Mouse (Mus musculus) midbrain, embryonic 13.5 days (tissue): ENCODE results near the gene Lingo4. TPM values are rescaled to one million over a fixed set of nuclear protein-coding genes. Genes with fewer than 3 reads are reported as not detected.

ENCODE experiments used
- ATAC-seq: fragments of 200-750 bp; cut with Nextera tagmentation; 2 replicates; pipeline ENCODE4 v1.8.0; 2017; ENCODE audit warnings: mild to moderate bottlenecking, moderate TSS enrichment, moderate library complexity
- H3K27ac ChIP-seq: fragments of 300-500 bp; sonication (generic); 2 replicates; pipeline ENCODE4 v1.5.1; 2015; ENCODE audit warnings: inconsistent platforms, mild to moderate bottlenecking, moderate library complexity
- H3K27me3 ChIP-seq: fragments of 300-500 bp; sonication (generic); 2 replicates; pipeline ENCODE4 v1.6.1; 2015; ENCODE audit warnings: mild to moderate bottlenecking, inconsistent platforms
- H3K36me3 ChIP-seq: fragments of 300-500 bp; sonication (generic); 2 replicates; pipeline ENCODE4 v1.6.1; 2015; ENCODE audit warnings: mild to moderate bottlenecking, inconsistent platforms
- H3K4me1 ChIP-seq: fragments of 300-500 bp; sonication (generic); replicated peaks from 2 replicates; pipeline ENCODE4 v1.6.1; 2015; ENCODE audit warnings: inconsistent platforms
- H3K4me2 ChIP-seq: fragments of 300-500 bp; sonication (generic); replicated peaks from 2 replicates; pipeline ENCODE4 v1.6.1; 2015; ENCODE audit warnings: moderate library complexity, mild to moderate bottlenecking, inconsistent platforms
- H3K4me3 ChIP-seq: fragments of 300-500 bp; sonication (generic); replicated peaks from 2 replicates; pipeline ENCODE4 v1.5.1; 2015; ENCODE audit warnings: mild to moderate bottlenecking, inconsistent platforms
- H3K9ac ChIP-seq: fragments of 300-500 bp; sonication (generic); replicated peaks from 2 replicates; pipeline ENCODE4 v1.6.1; 2015; ENCODE audit warnings: mild to moderate bottlenecking, inconsistent platforms
- H3K9me3 ChIP-seq: fragments of 300-500 bp; sonication (generic); 2 replicates; pipeline ENCODE4 v1.6.1; 2016; ENCODE audit warnings: mild to moderate bottlenecking, inconsistent platforms
- WGBS: fragments of 180-500 bp; shearing (Covaris S2); methylation state at CpG from one replicate; pipeline ENCODE4 v1.1.7; 2015; 5-methylcytosine and 5-hydroxymethylcytosine counted together
- polyA plus RNA-seq: library from polyadenylated mRNA; unstranded; fragments of >200 nt; fragmentation: Nextera tagmentation; extraction: Ambion mirVana; gene quantifications from 2 replicates; pipeline ENCODE4 v1.2.1, GENCODE M21; 2015

Gene Lingo4
- polyA plus RNA-seq, 1 experiment from 2014 or later: 0.83 TPM

GRCm38 (mm10) chr3:94413031-94413679 lies 14.8 kb downstream of the Lingo4 start, which contains the start of gene Tdrkh:
Gene Tdrkh (plus strand): TSS chr3:94413273.
- 8% methylated on average over 52 of the region's 52 CpGs for WGBS
- Histone ChIP-seq H3K36me3 (no peaks in the 10 kb centered on the region), H3K9me3 (no peaks in the 10 kb centered on the region), H3K27ac (peak within 1 kb of the TSS; percentile 81), H3K4me3 (peak within 1 kb of the TSS; percentile 62), H3K9ac (peak within 1 kb of the TSS; percentile 79), H3K27me3 (no peaks in the 10 kb centered on the region), H3K4me1 (peaks cover 18% of the 10 kb centered on the region), H3K4me2 (peak within 1 kb of the TSS; percentile 77)
- ATAC-seq: peak; percentile 99

DNA sequence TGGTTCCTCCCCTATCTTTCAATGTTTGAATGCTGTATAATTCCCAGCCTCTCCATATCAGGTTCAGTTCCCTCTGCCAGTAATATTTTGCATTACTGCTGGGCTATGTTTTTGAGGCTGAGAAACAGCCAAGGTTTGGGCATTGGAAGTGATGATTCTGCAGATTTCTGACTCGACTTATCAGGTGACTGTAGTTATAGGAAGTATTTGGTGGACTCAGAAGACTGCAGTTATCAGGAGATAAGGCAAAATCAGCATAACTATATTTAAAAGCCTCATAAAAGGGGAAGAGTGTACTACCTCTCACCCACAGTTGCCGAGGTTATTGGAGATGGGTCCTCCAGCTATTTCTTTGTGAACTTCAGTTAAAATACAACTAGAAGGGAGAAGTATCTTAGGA lies 32.7 kb downstream of the Lingo4 start:
- Histone ChIP-seq H3K4me1 (no peaks in the 10 kb centered on the region), H3K4me3 (no peak overlapping the region), H3K4me2 (no peak overlapping the region), H3K27ac (no peak overlapping the region), H3K9ac (no peak overlapping the region), H3K36me3 (peaks cover 49% of the 10 kb centered on the region), H3K27me3 (no peaks in the 10 kb centered on the region), H3K9me3 (no peaks in the 10 kb centered on the region)
- ATAC-seq: no peak
- 86% methylated on average over 2 of the region's 2 CpGs for WGBS

- no peak overlapping the region for H3K4me2 ChIP-seq
- peaks cover 23% of the 10 kb centered on the region for H3K36me3 ChIP-seq
- H3K27me3 ChIP-seq: no peaks in the 10 kb centered on the region
- H3K9ac ChIP-seq: no peak overlapping the region
- no peak overlapping the region for H3K4me3 ChIP-seq
- H3K4me1 ChIP-seq: no peaks in the 10 kb centered on the region
- no peak overlapping the region for H3K27ac ChIP-seq
- no peak for ATAC-seq
- H3K9me3 ChIP-seq: no peaks in the 10 kb centered on the region
- 95% methylated on average over 2 of the region's 2 CpGs for WGBS
Observed at GRCm38 (mm10) chr3:94434305-94434704, 36.0 kb downstream of the Lingo4 start.

- Histone ChIP-seq H3K4me1 (no peaks in the 10 kb centered on the region), H3K27ac (no peak overlapping the region), H3K4me3 (no peak overlapping the region), H3K4me2 (no peak overlapping the region), H3K27me3 (0 out of 2 replicates have a peak, but pooled peaks cover 3% of the 10 kb centered on the region), H3K9me3 (no peaks in the 10 kb centered on the region), H3K36me3 (peaks cover 6% of the 10 kb centered on the region; the same call in 1 of the 2 replicates), H3K9ac (no peak overlapping the region)
- 83% methylated on average over 9 of the region's 9 CpGs for WGBS
- ATAC-seq: no peak
Observed at GRCm38 (mm10) chr3:94436420-94436819, 38.1 kb downstream of the Lingo4 start.

- Histone ChIP-seq H3K27ac (no peak overlapping the region), H3K4me1 (peaks cover 15% of the 10 kb centered on the region), H3K27me3 (0 out of 2 replicates have a peak, but pooled peaks cover 3% of the 10 kb centered on the region), H3K36me3 (peaks cover 11% of the 10 kb centered on the region), H3K9me3 (no peaks in the 10 kb centered on the region), H3K9ac (no peak overlapping the region), H3K4me3 (no peak overlapping the region), H3K4me2 (no peak overlapping the region)
- WGBS: 44% methylated on average over 3 of the region's 3 CpGs
- no peak for ATAC-seq
Observed at GRCm38 (mm10) chr3:94441182-94441581, 42.9 kb downstream of the Lingo4 start.

GRCm38 (mm10) chr3:94442951-94443596 lies 44.8 kb downstream of the Lingo4 start, which contains the start of gene Mrpl9:
Gene Mrpl9 (plus strand): TSS chr3:94443318.
- WGBS: under 1% methylated on average over 39 of the region's 39 CpGs
- ATAC-seq: peak; percentile 99
- H3K9ac ChIP-seq: peak within 1 kb of the TSS; percentile 93
- H3K36me3 ChIP-seq: peaks cover 30% of the 10 kb centered on the region
- H3K9me3 ChIP-seq: no peaks in the 10 kb centered on the region
- H3K27me3 ChIP-seq: 0 out of 2 replicates have a peak, but pooled peaks cover 3% of the 10 kb centered on the region
- peaks cover 15% of the 10 kb centered on the region for H3K4me1 ChIP-seq
- peak within 1 kb of the TSS; percentile 80 for H3K27ac ChIP-seq
- H3K4me3 ChIP-seq: peak within 1 kb of the TSS; percentile 93
- H3K4me2 ChIP-seq: peak within 1 kb of the TSS; percentile 78

DNA sequence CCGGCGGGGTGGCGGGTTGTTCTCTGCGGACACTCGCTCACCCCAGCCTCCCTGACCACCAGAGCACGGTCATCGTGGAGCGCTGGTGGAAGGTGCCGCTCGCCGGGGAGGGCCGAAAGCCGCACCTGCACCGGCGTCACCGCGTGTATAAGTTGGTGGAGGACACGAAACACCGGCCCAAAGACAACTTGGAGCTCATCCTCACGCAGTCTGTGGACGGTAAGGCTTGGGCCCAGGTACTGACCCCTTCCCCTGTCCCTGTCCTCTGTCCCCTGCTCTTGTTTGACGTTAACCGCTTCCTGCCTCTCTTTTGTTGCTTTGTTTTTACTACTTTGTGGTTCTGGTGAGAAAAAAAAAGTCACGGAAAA lies 45.3 kb downstream of the Lingo4 start, which contains the start of gene Oaz3:
TSS of gene Oaz3 (minus strand) at position 319 of the 368 bp plus-strand sequence.
- H3K36me3 ChIP-seq: peaks cover 33% of the 10 kb centered on the region
- 0 out of 2 replicates have a peak, but pooled peaks cover 3% of the 10 kb centered on the region for H3K27me3 ChIP-seq
- H3K4me1 ChIP-seq: peaks cover 15% of the 10 kb centered on the region
- ATAC-seq: no peak
- peak within 1 kb of the TSS; percentile 93 for H3K9ac ChIP-seq
- H3K9me3 ChIP-seq: no peaks in the 10 kb centered on the region
- H3K4me3 ChIP-seq: peak within 1 kb of the TSS; percentile 93
- 2% methylated on average over 24 of the region's 24 CpGs for WGBS
- peak within 1 kb of the TSS; percentile 80 for H3K27ac ChIP-seq
- peak within 1 kb of the TSS; percentile 78 for H3K4me2 ChIP-seq

DNA sequence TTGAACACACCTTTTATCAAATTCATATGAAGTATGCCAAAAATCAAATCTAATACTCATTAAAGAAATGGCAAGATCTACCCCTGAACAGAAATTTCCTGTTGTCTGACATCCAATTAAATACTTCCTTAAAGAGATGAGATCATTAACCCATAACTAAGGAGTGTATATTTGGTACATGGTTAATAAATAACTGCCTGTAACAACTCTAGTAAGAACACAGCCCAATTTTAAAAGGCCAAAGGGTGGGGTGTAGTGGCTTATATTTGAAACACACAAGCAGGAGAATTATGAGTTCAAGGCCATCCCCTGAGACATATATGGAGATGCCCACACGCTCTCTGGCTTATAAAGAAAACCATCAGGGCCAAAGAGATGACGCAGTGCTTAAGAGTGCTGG lies 51.1 kb downstream of the Lingo4 start:
- Histone ChIP-seq H3K27me3 (no peaks in the 10 kb centered on the region), H3K9ac (no peak overlapping the region), H3K4me3 (no peak overlapping the region), H3K27ac (no peak overlapping the region), H3K9me3 (no peaks in the 10 kb centered on the region), H3K4me2 (no peak overlapping the region), H3K36me3 (peaks cover 46% of the 10 kb centered on the region), H3K4me1 (peaks cover 3% of the 10 kb centered on the region)
- WGBS: 96% methylated on average over 2 of the region's 2 CpGs
- no peak for ATAC-seq

Other genes with a start within 250 kb of the Lingo4 start
- gene Gm10696, start 220.3 kb upstream of the Lingo4 start, polyA plus RNA-seq: not detected in 2 replicates
- not detected in 2 replicates for gene Gm5286, start 201.8 kb upstream of the Lingo4 start, polyA plus RNA-seq
- gene Gm4778, start 134.5 kb upstream of the Lingo4 start, polyA plus RNA-seq: not detected in 2 replicates
- 30.4 and 33.6 TPM in 2 replicates for gene Them4, start 88.4 kb upstream of the Lingo4 start, polyA plus RNA-seq
- 0.46 TPM in 1 of 2 replicates, not detected in the other for gene Them5, start 56.4 kb upstream of the Lingo4 start, polyA plus RNA-seq
- 2.0 and 2.2 TPM in 2 replicates for gene C2cd4d, start 36.1 kb upstream of the Lingo4 start, polyA plus RNA-seq
- 0.79 and 1.0 TPM in 2 replicates for gene Rorc, start 25.7 kb upstream of the Lingo4 start, polyA plus RNA-seq
- gene Tdrkh, start 14.8 kb downstream of the Lingo4 start, polyA plus RNA-seq: 61.6 and 63.1 TPM in 2 replicates
- 61.3 and 63.2 TPM in 2 replicates for gene Mrpl9, start 44.8 kb downstream of the Lingo4 start, polyA plus RNA-seq
- 0.89 and 1.2 TPM in 2 replicates for gene Oaz3, start 45.4 kb downstream of the Lingo4 start, polyA plus RNA-seq
- 396 and 399 TPM in 2 replicates for gene Celf3, start 79.8 kb downstream of the Lingo4 start, polyA plus RNA-seq
- gene Riiad1, start 81.8 kb downstream of the Lingo4 start, polyA plus RNA-seq: 24.3 and 26.1 TPM in 2 replicates
- gene Snx27, start 184.2 kb downstream of the Lingo4 start, polyA plus RNA-seq: 69.7 and 75.5 TPM in 2 replicates
- gene Gm10972, start 244.6 kb downstream of the Lingo4 start, polyA plus RNA-seq: not detected in 2 replicates